Mouse (Mus musculus) intestine, postnatal 0 days (tissue): ENCODE measurements around the gene Lair1. TPM values are rescaled to one million over a fixed set of nuclear protein-coding genes. Genes with fewer than 3 reads are reported as not detected.
"Not testable (repeated sequence)": the region's sequence is repeated elsewhere in the genome, so short reads cannot be mapped to it uniquely, and the experiment has no call there.

Experiments used
- ATAC-seq: fragments of 200-750 bp; cut with Nextera tagmentation; 2 replicates; pipeline ENCODE4 v1.8.0; 2017; ENCODE audit warnings: mild to moderate bottlenecking, moderate TSS enrichment, moderate library complexity
- H3K27ac ChIP-seq: fragments of 300-500 bp; sonication (generic); 2 replicates; pipeline ENCODE4 v1.5.1; 2014; ENCODE audit warnings: mild to moderate bottlenecking, low read depth, low read length, moderate library complexity
- H3K27me3 ChIP-seq: fragments of 300-500 bp; sonication (generic); replicated peaks from 2 replicates; pipeline ENCODE4 v1.6.1; 2014; ENCODE audit warnings: low read length, mixed read lengths; ENCODE audit not compliant: control insufficient read depth, insufficient read depth
- H3K36me3 ChIP-seq: fragments of 300-500 bp; sonication (generic); 2 replicates; pipeline ENCODE4 v1.6.1; 2014; ENCODE audit warnings: mild to moderate bottlenecking, moderate library complexity; ENCODE audit not compliant: control insufficient read depth, insufficient read depth
- H3K4me1 ChIP-seq: fragments of 300-500 bp; sonication (generic); replicated peaks from 2 replicates; pipeline ENCODE4 v1.6.1; 2014; ENCODE audit warnings: antibody characterized with exemption, low read length, mixed read lengths; ENCODE audit not compliant: control insufficient read depth, insufficient read depth
- H3K4me2 ChIP-seq: fragments of 300-500 bp; sonication (generic); replicated peaks from 2 replicates; pipeline ENCODE4 v1.6.1; 2014; ENCODE audit warnings: low read depth, mild to moderate bottlenecking, moderate library complexity
- H3K4me3 ChIP-seq: fragments of 300-500 bp; sonication (generic); 2 replicates; pipeline ENCODE4 v1.5.1; 2014; ENCODE audit warnings: low read depth, low read length
- H3K9ac ChIP-seq: fragments of 300-500 bp; sonication (generic); 2 replicates; pipeline ENCODE4 v1.6.1; 2014; ENCODE audit warnings: mild to moderate bottlenecking, low read depth, low read length
- H3K9me3 ChIP-seq: fragments of 300-500 bp; sonication (generic); 2 replicates; pipeline ENCODE4 v1.6.1; 2016; ENCODE audit warnings: mixed run types; ENCODE audit not compliant: control insufficient read depth
- CTCF ChIP-seq: sonication (generic); IDR thresholded peaks from 2 replicates; pipeline ENCODE4 v1.5.1; 2016; ENCODE audit warnings: low read depth, mild to moderate bottlenecking, control low read depth, antibody characterized with exemption, moderate library complexity
- WGBS: fragments of 180-500 bp; shearing (Covaris S2); extraction: QIAGEN DNeasy Blood & Tissue Kit; methylation state at CpG from one replicate; pipeline ENCODE4 v1.1.7; 2014; 5-methylcytosine and 5-hydroxymethylcytosine counted together
- polyA plus RNA-seq: library from polyadenylated mRNA; unstranded; fragments of >200 nt; fragmentation: Nextera tagmentation; extraction: Ambion mirVana; gene quantifications from 2 replicates; pipeline ENCODE4 v1.2.1, GENCODE M21; 2015

Lair1 gene
- polyA plus RNA-seq, 1 experiment from 2014 or later = 3.7 TPM

DNA sequence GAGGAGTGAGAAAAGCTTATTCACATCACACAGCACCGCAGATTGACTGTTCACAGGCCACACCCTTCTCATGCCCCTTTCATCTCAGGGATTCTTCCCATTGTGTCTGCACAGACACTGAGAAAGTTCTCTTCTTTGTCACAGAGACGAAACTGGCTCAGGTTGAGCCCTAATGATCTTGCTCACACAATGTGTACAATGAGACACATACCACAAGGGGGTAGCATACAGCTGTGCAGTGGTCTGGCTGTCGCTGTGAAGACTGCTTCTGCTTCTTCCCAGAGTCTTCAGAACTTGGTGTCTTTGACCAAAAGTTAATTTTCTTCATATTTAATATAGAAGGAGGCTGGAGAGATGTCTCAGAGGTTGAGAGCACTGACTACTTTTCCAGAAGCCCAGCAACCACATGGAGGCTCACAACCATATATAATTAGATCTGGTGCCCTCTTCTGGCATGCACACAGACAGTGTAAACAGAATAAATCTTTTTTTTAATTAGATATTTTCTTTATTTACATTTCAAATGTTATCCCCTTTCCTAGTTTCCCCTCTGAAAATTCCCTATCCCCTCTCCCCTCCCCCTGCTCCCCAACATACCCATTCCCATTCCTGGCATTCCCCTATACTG is 36.1 kb downstream of the Lair1 start:
- no peak overlapping the region for H3K4me3 ChIP-seq

GRCm38 (mm10) chr7:4004636-4005035 is 58.4 kb downstream of the Lair1 start:
- not testable (repeated sequence) for ATAC-seq, H3K4me3 ChIP-seq, H3K27me3 ChIP-seq, H3K9ac ChIP-seq, H3K9me3 ChIP-seq, H3K36me3 ChIP-seq, H3K4me1 ChIP-seq, H3K27ac ChIP-seq, H3K4me2 ChIP-seq
- WGBS = 55% methylated on average over 3 of the region's 3 CpGs

More for the DNA sequence above, 36.1 kb downstream of the Lair1 start:
- H3K36me3 ChIP-seq = no peaks in the 10 kb centered on the region
- WGBS = 28% methylated on average over 3 of the region's 3 CpGs
- peak; percentile 64 for TF ChIP-seq CTCF
- no peaks in the 10 kb centered on the region for H3K27me3 ChIP-seq
- no peak overlapping the region for H3K4me2 ChIP-seq
- no peak for ATAC-seq
- no peaks in the 10 kb centered on the region for H3K4me1 ChIP-seq
- H3K9ac ChIP-seq = no peak overlapping the region
- H3K9me3 ChIP-seq = no peaks in the 10 kb centered on the region
- no peak overlapping the region for H3K27ac ChIP-seq

DNA sequence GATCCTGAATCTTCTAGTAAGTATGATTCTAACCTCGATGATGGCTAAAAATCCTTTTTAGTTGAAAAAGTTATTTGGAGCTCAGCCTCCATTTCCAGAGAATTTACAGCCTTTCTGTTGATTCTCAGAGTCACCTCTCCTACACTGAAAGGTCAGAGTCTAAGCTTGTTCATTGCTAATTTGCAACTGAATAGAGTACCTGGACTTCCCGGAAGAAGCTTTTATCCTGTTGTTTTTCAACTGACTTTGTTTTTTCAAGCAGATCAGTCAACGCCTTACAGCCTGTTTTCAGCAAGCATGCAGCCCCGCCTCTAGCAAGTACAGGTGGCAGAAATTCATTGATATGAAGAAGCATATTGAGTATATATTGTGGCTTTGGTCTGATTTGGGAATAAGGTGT is 59.0 kb downstream of the Lair1 start:
- WGBS = 79% methylated on average over 4 of the region's 4 CpGs
- ATAC-seq, H3K4me3 ChIP-seq: not testable (repeated sequence)

DNA sequence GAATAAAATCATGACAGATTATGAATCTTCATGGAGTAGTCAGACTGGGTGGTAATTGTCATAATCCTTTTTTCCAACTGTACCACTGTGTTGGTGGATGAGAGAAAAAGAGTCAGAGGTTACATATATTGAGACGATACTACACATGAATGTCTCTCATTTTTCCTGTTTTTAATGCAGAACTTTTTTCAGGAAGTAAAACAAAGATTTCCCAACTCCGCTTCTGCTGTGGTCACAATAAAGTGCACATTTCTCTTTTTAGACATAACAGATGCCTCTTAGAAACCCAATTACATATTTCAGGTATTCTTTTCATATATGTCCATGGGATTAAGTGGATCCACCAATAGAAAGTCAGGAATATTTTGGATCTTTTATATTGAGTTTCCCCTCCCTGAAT is 101.0 kb downstream of the Lair1 start:
- no peaks in the 10 kb centered on the region for H3K36me3 ChIP-seq
- WGBS = 87% methylated on average over 2 of the region's 2 CpGs
- no peak overlapping the region for H3K9ac ChIP-seq
- no peak for TF ChIP-seq CTCF
- no peaks in the 10 kb centered on the region for H3K4me1 ChIP-seq
- ATAC-seq = no peak
- no peak overlapping the region for H3K27ac ChIP-seq
- H3K4me3 ChIP-seq = no peak overlapping the region
- no peaks in the 10 kb centered on the region for H3K9me3 ChIP-seq
- no peak overlapping the region for H3K4me2 ChIP-seq
- H3K27me3 ChIP-seq = no peaks in the 10 kb centered on the region

More for the DNA sequence above, 59.0 kb downstream of the Lair1 start:
- H3K27me3 ChIP-seq, H3K9me3 ChIP-seq, H3K36me3 ChIP-seq, H3K9ac ChIP-seq, H3K27ac ChIP-seq, H3K4me1 ChIP-seq, H3K4me2 ChIP-seq: not testable (repeated sequence)

GRCm38 (mm10) chr7:3957387-3957786 is 105.6 kb downstream of the Lair1 start:
- no peaks in the 10 kb centered on the region for H3K36me3 ChIP-seq
- no peak for ATAC-seq
- WGBS = 79% methylated on average over 3 of the region's 3 CpGs

More at GRCm38 (mm10) chr7:3957387-3957786, 105.6 kb downstream of the Lair1 start:
- Histone ChIP-seq H3K4me1 (no peaks in the 10 kb centered on the region), H3K4me3 (no peak overlapping the region), H3K27ac (no peak overlapping the region), H3K9ac (no peak overlapping the region), H3K9me3 (no peaks in the 10 kb centered on the region), H3K4me2 (no peak overlapping the region), H3K27me3 (no peaks in the 10 kb centered on the region)
- no peak for TF ChIP-seq CTCF

Other genes starting within 250 kb of the Lair1 start
- not detected in 2 replicates for gene Gm15448, start 237.5 kb downstream of the Lair1 start, polyA plus RNA-seq
- gene Pira2, start 218.2 kb downstream of the Lair1 start, polyA plus RNA-seq = 0.17 and 0.20 TPM in 2 replicates
- not detected in 2 replicates for gene Gm14548, start 165.1 kb downstream of the Lair1 start, polyA plus RNA-seq
- gene Lilra6, start 147.7 kb downstream of the Lair1 start, polyA plus RNA-seq = not detected in 2 replicates
- 2.6 and 3.7 TPM in 2 replicates for gene Ttyh1, start 56.2 kb upstream of the Lair1 start, polyA plus RNA-seq
- gene Leng8, start 73.8 kb upstream of the Lair1 start, polyA plus RNA-seq = 13.8 and 15.2 TPM in 2 replicates
- 14.1 and 16.0 TPM in 2 replicates for gene Leng9, start 87.2 kb upstream of the Lair1 start, polyA plus RNA-seq
- gene Cdc42ep5, start 101.7 kb upstream of the Lair1 start, polyA plus RNA-seq = 120 and 126 TPM in 2 replicates
- gene Lilra5, start 174.6 kb upstream of the Lair1 start, polyA plus RNA-seq = 0.37 and 0.47 TPM in 2 replicates